Mouse (Mus musculus): Measurements from ENCODE around the gene Myh10.

The Myh10 gene

DNA sequence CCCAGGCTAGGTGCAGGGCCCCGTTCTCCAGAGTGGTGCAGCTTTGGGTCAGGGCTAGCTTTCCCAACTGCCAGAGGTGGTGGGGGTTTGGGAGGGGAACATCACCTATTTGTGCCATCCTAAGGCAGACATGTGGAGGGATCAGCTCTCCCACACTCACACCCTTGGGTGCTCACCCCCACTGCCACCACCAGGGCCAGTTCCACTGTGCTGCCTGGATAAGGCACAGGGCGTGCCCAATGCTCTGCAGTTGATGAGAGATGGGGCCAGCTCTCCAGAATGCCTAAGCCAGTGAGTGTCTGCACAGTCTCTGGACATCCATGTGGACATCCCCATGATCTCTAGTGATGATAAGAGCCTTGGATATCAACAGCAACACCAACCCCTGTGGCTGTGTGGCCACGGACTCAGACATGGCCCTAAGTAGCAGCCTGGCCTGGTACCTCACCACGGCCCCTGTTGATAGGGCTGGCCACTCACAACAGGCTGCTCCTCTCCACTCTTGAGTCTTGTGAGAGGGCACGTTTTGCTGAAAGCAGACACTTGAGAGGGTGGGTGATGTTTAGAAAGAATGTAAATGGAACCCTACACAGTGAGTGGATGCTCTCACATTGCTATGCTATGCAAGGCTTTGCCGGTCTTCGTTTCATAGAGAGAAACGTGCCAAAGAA lies 9.1 kb upstream of the Myh10 start:
- ChIA-PET POLR2A (interaction anchor here in 3 of 4 experiments (1.2 to 3.1 kb wide), 4 partner anchors 9 to 28 kb away, joined by 3 to 53 read pairs (median 21); partner anchors contain the start of gene Myh10 (in 3 of the 3)), CTCF (interaction anchor here in 3 of 4 experiments (0.6 to 2.1 kb wide), 3 partner anchors 9 to 767 kb away, joined by 4 to 15 read pairs (median 13); partner anchors contain the start of gene Myh10 (in 2 of the 3))

DNA sequence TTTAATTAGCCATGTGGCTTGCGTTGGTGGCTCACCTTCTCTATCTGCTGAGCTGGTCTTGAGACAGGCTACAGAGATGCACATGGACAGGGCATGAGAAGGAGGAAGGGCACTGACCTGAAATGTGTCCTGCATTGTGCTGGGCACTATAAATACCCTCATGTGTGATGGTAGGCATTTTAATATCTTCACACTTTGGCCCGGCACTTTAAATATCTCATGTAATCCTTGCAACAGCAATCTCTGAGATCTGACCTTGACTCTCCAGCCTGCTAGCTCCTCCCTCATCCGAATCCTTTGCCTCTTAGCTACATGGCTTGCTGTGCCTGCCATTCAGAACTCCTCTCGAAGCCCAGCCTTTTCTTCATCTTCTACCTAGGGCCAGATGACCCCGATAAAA lies 5.4 kb upstream of the Myh10 start:
- ChIA-PET POLR2A (no interaction called here), CTCF (no interaction called here)

DNA sequence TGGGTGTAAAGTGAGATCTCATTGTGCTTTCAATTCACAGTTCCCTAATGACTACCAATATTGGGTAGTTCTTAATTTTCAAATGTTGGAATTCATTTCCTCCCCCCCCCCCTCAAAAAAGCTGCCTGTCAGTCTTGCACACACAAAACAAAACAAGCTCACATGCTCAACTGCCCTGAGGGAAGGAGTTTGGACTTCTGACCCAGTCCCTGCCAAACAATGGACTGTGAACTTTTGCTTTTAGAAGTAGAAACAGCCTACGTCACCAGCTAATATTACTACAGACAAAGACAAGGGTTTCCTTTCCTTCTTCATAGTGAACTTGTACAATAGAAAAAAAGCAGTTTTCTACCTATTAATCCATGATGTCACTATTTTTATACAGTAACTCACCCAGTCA lies 2.1 kb upstream of the Myh10 start:
- ChIA-PET CTCF (no interaction called here), POLR2A (interaction anchor here in 2 of 4 experiments (0.6 to 4.0 kb wide), 4 partner anchors 8 to 405 kb away, joined by 3 to 26 read pairs (median 6); no protein-coding TSS in a partner anchor)

DNA sequence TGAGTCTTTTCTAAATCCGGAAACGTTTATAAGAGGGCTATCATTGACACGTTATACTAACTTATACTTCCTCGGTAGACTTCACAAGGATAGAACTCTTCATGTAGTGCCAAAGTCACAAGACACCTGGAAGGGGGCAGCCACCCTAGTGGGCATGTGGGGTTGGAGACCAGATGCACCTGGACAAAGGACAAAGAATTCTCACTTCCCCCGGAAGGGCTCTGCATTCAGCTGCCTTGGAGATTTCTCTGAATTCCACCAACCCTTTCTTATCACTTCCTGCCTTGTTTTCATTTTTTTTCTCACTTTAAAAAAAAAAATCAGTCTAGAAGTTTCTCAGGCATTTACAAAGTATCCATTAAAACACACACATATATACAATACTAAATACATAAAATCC lies 894 bp upstream of the Myh10 start:
- ChIA-PET CTCF (interaction anchor here in 1 of 4 experiments (2.9 kb wide), 1 partner anchor 9 kb away, joined by 15 read pairs; no protein-coding TSS in a partner anchor), POLR2A (interaction anchor here in 3 of 4 experiments (0.6 to 4.0 kb wide), 21 partner anchors 9 to 249 kb away, joined by 3 to 80 read pairs (median 11); partner anchors contain the start of gene Ccdc42 (in 1 of the 3))

DNA sequence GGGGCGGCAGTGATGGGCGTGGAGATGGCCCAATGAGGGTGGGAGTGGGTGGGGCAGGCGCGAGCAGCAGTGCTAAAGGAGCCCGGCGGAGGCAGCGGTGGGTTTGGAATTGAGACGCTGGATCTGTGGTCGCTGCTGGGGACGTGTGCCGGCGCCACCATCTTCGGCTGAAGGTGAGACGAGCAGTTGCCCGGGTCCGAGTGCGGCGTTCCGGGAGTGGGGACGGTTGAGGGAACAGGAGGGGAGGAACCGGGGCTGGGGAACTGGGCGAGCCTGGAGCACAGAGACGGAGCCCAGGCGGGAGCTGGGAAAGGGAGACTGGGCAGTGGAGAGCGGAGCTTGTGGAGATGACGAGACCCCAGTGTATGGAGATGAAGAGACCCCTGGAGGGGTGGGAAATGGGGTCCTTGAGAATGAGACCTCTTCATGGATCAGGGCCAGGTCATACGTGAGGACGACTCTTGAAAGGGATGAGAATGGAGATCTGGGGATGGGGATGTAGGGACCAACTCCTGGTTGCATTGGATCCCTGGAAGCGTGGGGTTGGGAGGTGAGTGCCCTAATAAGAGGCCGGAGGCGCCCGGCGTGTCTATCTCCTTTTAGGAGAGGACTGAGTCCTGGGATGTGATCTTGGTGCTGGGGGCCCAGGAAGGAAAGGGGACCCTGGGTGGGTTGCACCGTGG lies 792 bp downstream of the Myh10 start:
- CTCF ChIA-PET, result interaction anchor here in 3 of 4 experiments (0.6 to 2.9 kb wide), 18 partner anchors 11 to 1607 kb away, joined by 3 to 15 read pairs (median 4); partner anchors contain the start of genes Arhgef15 (in 1 of the 3) and Ndel1 (in 1 of the 3)

DNA sequence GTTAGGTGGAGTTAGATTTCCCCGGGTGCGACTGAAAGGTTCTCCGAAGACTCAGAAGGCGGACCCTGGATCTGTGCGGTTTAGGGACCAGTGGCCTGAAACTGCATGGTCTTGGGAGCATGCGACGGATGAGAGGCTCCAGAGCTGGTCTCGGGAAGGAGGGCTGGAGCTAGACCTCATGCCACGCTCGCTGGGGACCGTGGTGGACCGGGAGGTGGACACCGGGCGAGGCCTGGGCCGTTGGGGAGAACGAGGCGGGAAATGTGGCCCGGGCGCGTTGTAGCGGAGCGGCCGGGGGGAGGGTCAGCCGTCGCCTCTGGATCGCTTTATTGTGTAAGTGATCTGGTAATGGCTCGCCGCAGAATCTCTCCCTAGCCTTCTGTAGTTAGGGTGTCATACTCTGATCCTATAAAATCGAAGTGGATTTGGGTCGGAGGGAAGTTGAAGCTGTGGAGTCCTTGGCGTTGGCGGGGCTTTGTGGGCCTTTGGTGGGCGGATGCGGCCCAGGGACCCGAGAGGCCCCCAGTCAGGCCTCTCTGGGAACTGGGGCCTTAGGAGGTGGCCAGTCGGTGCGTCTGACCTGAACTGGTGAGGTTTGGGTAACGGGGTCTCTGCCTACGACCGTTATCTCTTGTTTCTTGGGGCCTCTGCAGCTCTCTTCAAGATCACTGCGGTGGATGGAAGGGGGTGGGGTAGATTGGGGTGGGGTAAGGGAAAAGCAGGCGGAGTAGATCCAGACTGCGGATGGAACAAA lies 1.5 kb downstream of the Myh10 start:
- POLR2A ChIA-PET, result interaction anchor here in 3 of 4 experiments (0.6 to 4.0 kb wide), 49 partner anchors 8 to 450 kb away, joined by 3 to 80 read pairs (median 7); partner anchors contain the start of gene Slc25a35 (in 1 of the 3)
- CTCF ChIA-PET, result interaction anchor here in 3 of 4 experiments (0.6 to 2.9 kb wide), 8 partner anchors 11 to 163 kb away, joined by 4 to 15 read pairs (median 6); no protein-coding TSS in a partner anchor

More for the DNA sequence above, 792 bp downstream of the Myh10 start:
- POLR2A ChIA-PET, result interaction anchor here (0.6 to 4.0 kb wide), 147 partner anchors 9 to 1066 kb away, joined by 3 to 80 read pairs (median 4); partner anchors contain the start of genes Ccdc42 (in 2 of the 4), Kcnab3 (in 1 of the 4), Per1 (in 1 of the 4) and Senp3 (in 1 of the 4)

DNA sequence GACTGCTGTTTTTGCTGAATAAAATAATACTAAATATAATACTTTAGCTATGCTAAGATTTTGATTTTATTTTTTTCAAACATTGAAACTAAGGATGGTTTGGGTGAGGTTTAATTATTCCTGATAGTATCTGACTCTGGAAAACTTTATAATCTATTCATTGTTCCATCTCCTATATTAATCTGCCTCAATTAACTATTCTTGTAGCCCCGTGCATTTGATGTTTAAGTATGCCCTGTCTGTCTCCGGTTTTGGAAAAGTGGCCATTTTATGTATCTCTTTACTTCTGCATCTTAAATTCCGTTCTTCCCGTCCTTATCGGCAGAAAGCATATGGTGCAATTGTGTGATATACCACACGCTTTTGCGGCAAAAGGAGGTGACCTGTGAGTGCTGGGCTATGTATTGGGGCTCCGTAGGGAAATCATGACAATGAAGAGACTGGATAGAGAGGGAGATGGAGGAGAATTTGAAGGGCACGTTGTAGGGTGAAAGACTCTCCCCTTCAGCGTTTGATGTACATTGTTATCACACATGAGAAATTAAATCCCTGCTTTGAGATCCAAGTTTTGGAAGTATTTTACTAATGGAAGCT lies 2.2 kb downstream of the Myh10 start:
- CTCF ChIA-PET, result interaction anchor here in 3 of 4 experiments (0.6 to 2.3 kb wide), 4 partner anchors 14 to 164 kb away, joined by 4 to 7 read pairs (median 5); no protein-coding TSS in a partner anchor
- POLR2A ChIA-PET, result interaction anchor here in 3 of 4 experiments (0.6 to 4.0 kb wide), 12 partner anchors 8 to 1779 kb away, joined by 3 to 80 read pairs (median 6); no protein-coding TSS in a partner anchor

DNA sequence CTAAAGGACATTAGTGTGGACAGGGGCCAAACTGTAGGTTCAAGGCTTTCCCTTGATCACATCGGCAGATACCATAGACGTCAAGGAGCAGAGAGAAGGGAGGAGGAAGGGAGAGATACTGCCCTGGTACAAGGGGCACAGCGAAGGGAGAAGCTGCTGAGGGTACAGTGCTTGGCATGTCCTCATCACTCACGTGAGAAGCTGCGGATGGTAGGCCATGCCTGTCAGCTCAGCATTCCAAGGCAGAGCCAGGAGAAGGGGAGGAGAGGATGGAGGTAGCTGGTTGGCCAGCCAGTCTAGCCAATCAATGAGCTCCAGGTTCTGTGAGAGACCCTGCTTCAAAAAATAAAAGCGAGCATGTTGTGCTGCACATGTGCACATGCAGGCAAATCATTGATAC lies 11.0 kb downstream of the Myh10 start:
- CTCF ChIA-PET, result no interaction called here

DNA sequence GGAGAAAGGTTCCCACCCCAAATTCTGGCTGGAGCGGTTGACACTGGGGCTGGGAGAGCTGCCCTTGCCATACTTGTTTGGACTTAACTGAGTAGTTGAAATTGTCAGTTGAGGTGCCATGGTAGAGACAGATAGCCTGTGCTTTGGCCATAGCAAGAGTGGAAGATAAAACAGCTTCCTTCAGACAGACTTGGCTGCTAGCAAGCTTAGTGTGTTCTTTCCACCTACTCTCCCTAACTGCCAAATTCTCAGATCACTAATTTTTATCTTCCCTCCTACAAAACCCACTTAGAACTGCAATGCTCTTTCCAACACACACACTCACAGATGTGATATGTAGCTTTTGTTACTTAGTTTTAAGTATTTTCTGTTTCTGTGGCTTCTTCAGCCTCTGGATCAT lies 12.0 kb downstream of the Myh10 start:
- CTCF ChIA-PET, result interaction anchor here in 2 of 4 experiments (0.9 to 1.1 kb wide), 2 partner anchors 12 to 137 kb away, joined by 4 read pairs; partner anchors contain the start of gene Myh10 (in 1 of the 2)
- POLR2A ChIA-PET, result interaction anchor here in 3 of 4 experiments (1.3 to 8.5 kb wide), 6 partner anchors 9 to 80 kb away, joined by 3 to 80 read pairs (median 5); partner anchors contain the start of gene Myh10 (in 3 of the 3)

More for the DNA sequence above, 11.0 kb downstream of the Myh10 start:
- POLR2A ChIA-PET, result interaction anchor here in 3 of 4 experiments (0.6 to 8.5 kb wide), 5 partner anchors 11 to 183 kb away, joined by 3 to 80 read pairs (median 3); partner anchors contain the start of gene Myh10 (in 2 of the 3)

DNA sequence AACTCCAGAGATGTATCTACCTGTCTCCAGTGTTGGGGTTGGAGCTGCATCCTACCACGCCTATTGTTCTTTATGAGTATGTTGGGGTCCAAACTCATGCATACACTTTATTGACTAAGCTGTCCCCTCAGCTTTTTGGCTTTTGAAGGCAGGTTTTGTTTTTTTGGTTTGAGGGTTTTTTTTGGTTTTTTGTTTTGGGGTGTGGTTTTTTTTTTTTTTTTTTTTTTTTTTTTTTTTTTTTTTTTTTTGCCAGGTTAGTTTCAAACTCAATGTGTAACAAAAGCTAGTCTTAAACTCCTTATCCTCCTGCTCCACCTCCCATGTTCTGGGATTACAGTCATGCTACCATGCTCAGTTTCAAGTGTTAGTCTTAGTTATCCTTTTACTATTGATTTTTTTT lies 12.9 kb downstream of the Myh10 start:
- POLR2A ChIA-PET, result interaction anchor here in 3 of 4 experiments (0.6 to 8.5 kb wide), 7 partner anchors 12 to 391 kb away, joined by 3 to 80 read pairs (median 4); partner anchors contain the start of genes Myh10 (in 3 of the 3) and Per1 (in 1 of the 3)
- CTCF ChIA-PET, result interaction anchor here in 2 of 4 experiments (0.6 to 1.1 kb wide), 3 partner anchors 69 to 138 kb away, joined by 3 to 8 read pairs (median 4); no protein-coding TSS in a partner anchor

DNA sequence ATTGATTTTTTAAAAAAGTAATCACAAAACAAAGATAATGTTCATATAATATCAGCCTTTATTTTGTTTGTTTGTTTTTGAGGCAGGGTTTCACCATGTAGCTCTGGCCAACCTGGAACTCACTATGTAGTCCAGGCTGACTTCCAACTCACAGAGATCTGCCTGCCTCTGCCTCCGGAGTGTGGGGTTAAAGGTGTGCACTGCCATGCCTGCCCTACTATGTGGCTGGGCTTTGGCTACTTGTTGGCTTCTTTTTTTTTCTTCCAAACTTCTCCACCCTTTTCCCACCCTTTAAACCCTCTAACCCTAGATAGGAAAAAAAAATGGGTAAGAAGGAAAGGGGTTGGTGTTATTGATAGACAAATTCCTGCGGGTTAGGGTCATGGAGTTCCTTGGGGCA lies 13.5 kb downstream of the Myh10 start:
- ChIA-PET POLR2A (interaction anchor here in 3 of 4 experiments (0.8 to 8.5 kb wide), 5 partner anchors 13 to 308 kb away, joined by 3 to 80 read pairs (median 4); partner anchors contain the start of gene Myh10 (in 3 of the 3)), CTCF (interaction anchor here in 3 of 4 experiments (0.6 to 1.1 kb wide), 6 partner anchors 20 to 668 kb away, joined by 3 to 6 read pairs (median 3); no protein-coding TSS in a partner anchor)

DNA sequence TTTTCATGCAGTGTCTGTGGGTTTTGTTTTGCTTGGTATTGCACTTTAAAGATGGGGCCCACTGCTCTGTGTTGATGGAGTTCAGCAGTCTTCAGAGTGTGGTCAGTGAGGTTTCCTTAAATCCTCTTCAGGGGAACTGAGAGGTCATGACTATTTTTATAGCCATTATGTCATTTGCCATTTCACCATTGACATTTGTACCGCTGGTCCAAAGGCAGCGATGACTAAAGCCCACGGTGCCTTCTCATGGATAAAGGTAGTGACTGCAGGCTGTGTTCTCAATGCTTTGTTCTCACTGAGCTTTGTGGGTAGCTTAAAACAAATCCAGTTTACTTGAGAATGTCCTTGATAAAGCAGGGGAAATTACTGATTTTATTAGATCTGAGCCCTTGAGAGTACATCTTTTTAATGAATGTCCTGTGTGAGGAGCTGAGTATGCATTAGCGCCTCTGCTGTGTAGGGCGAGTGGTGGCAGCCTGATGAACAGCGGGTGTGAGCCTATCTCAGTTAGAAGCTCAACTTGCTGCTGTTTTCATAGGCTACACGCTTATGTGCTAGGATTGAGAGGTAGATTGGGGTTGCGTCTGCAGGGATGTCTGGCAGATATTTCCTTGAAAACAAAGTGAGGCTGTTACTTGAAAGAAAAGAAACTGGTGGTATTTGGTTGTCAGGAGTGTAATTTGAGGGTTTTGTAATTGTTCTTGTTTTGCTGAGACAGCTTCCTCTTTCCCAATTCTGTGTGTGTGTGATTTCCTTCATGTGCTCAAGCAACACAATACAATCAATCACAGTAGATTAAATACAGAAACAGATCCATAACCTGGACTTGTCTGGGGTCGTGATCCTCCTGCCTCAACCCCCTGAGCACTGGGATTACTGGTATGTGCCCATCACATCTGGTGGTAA lies 15.4 kb downstream of the Myh10 start:
- CTCF ChIA-PET, result interaction anchor here in 3 of 4 experiments (0.6 to 1.3 kb wide), 4 partner anchors 15 to 455 kb away, joined by 3 to 6 read pairs (median 4); partner anchors contain the start of gene Myh10 (in 1 of the 3)
- POLR2A ChIA-PET, result interaction anchor here in 3 of 4 experiments (1.0 to 8.5 kb wide), 5 partner anchors 8 to 146 kb away, joined by 4 to 80 read pairs (median 10); partner anchors contain the start of gene Myh10 (in 3 of the 3)

DNA sequence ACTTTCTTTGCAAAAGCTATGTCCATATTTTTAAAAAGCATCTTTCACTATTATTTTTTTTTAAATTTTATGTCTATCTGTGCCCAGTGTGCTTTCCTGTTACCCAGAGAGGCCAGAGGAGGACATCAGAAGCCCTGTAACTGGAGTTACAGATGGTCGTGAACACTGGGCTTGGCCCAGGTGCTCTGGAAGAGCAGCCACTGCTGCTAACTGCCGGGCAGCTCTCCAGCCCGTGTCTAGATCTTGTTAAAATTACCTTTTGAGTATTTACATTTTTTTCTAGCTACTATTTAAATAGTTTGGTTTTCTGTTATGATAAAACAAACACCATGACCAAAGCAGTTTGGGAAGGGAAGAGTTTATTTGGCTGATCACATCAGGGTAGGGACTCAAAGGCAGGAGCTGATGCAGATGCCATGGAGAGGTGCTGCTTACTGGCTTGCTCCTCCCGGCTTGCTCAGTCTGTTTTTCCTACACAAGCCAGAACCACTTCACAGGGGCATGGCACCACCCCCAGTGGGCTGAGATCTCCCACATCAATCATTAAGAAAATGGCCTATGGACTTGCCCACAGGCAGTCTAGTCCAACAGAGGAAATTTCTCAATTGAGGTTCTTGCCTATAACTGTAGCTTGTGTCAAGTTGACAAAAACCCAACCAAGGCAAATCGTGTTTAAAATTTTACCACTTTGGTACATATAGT lies 16.7 kb downstream of the Myh10 start:
- POLR2A ChIA-PET, result interaction anchor here in 3 of 4 experiments (2.6 to 8.5 kb wide), 3 partner anchors 16 kb away, joined by 10 to 80 read pairs (median 12); partner anchors contain the start of gene Myh10 (in 3 of the 3)
- CTCF ChIA-PET, result interaction anchor here in 1 of 4 experiments (1.3 kb wide), 1 partner anchor 16 kb away, joined by 6 read pairs; the partner anchor contains the start of gene Myh10

DNA sequence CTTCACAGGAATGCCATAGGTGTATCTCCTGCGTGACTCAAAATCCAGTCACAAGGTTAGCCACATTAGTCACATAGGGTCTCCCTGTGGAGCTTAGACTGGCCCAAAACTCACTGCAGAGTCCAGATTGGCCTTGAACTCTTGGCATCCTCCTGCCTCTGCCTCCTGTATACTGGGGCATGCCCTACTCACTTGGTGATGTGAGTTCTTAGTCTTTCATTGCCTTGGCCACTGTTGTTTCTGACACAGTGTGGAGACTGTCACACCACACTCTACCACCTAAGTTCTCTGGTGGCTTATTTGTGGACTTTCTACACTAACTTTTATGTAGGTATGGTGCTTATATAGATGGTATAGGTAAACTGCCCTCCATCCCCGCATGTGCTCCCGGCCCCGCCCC lies 24.8 kb downstream of the Myh10 start:
- POLR2A ChIA-PET, result interaction anchor here in 1 of 4 experiments (1.2 kb wide), 1 partner anchor 25 kb away, joined by 4 read pairs; the partner anchor contains the start of gene Myh10
- CTCF ChIA-PET, result interaction anchor here in 1 of 4 experiments (0.7 kb wide), 1 partner anchor 160 kb away, joined by 4 read pairs; no protein-coding TSS in a partner anchor

DNA sequence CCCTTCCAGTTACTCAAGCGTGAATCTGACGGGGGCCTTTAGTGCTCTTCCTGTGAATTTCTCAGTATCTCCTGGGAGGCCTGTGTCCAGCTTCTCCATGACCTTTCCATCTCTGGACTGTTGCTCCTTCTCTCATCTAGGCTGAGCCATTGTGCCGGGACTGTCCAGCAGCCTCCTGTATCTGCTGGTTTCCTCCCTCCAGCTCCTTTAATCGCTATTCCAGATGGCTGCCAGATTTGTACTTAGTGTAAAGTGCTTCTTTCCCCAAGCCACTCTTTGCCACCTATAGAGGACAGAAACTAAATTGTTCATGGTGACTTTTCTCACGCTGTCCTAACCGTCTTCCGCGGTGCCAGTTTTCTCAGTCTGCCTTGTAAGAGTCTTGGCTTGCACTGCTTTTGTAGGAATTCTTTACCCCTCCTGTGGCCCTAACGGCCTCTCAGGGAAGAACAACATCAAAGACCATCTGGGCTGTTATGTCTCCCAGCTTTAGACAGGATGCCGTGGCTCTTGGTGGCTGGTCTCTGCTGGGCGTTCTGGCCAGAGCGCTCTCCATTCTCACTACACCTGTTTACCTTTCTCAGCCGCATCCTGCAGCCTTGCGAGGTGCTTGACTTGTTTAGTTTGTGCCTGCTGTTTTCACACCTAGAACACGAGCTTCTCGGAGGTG lies 25.9 kb downstream of the Myh10 start:
- ChIA-PET POLR2A (interaction anchor here in 1 of 4 experiments (1.2 kb wide), 1 partner anchor 26 kb away, joined by 4 read pairs; the partner anchor contains the start of gene Myh10), CTCF (no interaction called here)
